Mouse (Mus musculus) MEL (cell line): ENCODE data around the gene Arl3.

Experiments
- CTCF ChIP-seq, 3 experiments: IDR thresholded peaks in 2 of 3; conservative IDR thresholded peaks in 1 of 3; 2 replicates each; pipeline ENCODE4 v1.5.1; 2011 to 2012; ENCODE audit warnings: low read length in 3 of 3, low read depth in 2 of 3, mild to moderate bottlenecking in 2 of 3, improper control_type of control experiment in 1 of 3, inconsistent platforms in 1 of 3, mixed read lengths in 1 of 3, moderate library complexity in 1 of 3; ENCODE audit not compliant: control insufficient read depth in 1 of 3, insufficient read depth in 1 of 3, poor library complexity in 1 of 3, severe bottlenecking in 1 of 3
- E2F4 ChIP-seq: IDR thresholded peaks from 2 replicates; pipeline ENCODE4 v1.6.1; 2011; ENCODE audit warnings: low read depth, low read length, improper control_type of control experiment, borderline replicate concordance
- GATA1 ChIP-seq: IDR thresholded peaks from 2 replicates; pipeline ENCODE4 v1.6.1; 2011; ENCODE audit warnings: low read depth, low read length, improper control_type of control experiment
- HCFC1 ChIP-seq: IDR thresholded peaks from 2 replicates; pipeline ENCODE4 v1.6.1; 2012; ENCODE audit warnings: low read depth, mild to moderate bottlenecking, inconsistent platforms, low read length, improper control_type of control experiment, moderate library complexity
- MAFK ChIP-seq: IDR thresholded peaks from 2 replicates; pipeline ENCODE4 v1.6.1; 2011; ENCODE audit warnings: low read depth, mild to moderate bottlenecking, low read length, improper control_type of control experiment, borderline replicate concordance
- MXI1 ChIP-seq: IDR thresholded peaks from 2 replicates; pipeline ENCODE4 v1.6.1; 2011; ENCODE audit warnings: mild to moderate bottlenecking, low read depth, low read length, improper control_type of control experiment
- MYC ChIP-seq: IDR thresholded peaks from 2 replicates; pipeline ENCODE4 v1.6.1; 2011; ENCODE audit warnings: low read depth, mild to moderate bottlenecking, low read length, improper control_type of control experiment, moderate library complexity
- POLR2A ChIP-seq, 2 experiments: IDR thresholded peaks; 2 replicates each; pipeline ENCODE4 v1.6.1; 2011 to 2012; ENCODE audit warnings: low read length in 2 of 2, mild to moderate bottlenecking in 2 of 2, control low read depth in 1 of 2, improper control_type of control experiment in 1 of 2, low read depth in 1 of 2, moderate library complexity in 1 of 2; ENCODE audit not compliant: control insufficient read depth in 1 of 2, insufficient read depth in 1 of 2, poor library complexity in 1 of 2
- POLR2AphosphoS5 ChIP-seq: IDR thresholded peaks from 2 replicates; pipeline ENCODE4 v1.6.1; 2012; ENCODE audit warnings: low read depth, borderline replicate concordance, mild to moderate bottlenecking, inconsistent platforms, low read length, moderate library complexity, mixed read lengths
- RAD21 ChIP-seq: IDR thresholded peaks from 2 replicates; pipeline ENCODE4 v1.6.1; 2011; ENCODE audit warnings: mild to moderate bottlenecking, low read depth, low read length, improper control_type of control experiment
- RCOR1 ChIP-seq: IDR thresholded peaks from 2 replicates; pipeline ENCODE4 v1.6.1; 2012; ENCODE audit warnings: low read depth, mild to moderate bottlenecking, inconsistent platforms, low read length, improper control_type of control experiment
- TAL1 ChIP-seq: IDR thresholded peaks from 2 replicates; pipeline ENCODE4 v1.6.1; 2012; ENCODE audit warnings: mild to moderate bottlenecking, inconsistent platforms, low read length, moderate library complexity, mixed read lengths
- TCF12 ChIP-seq: IDR thresholded peaks from 2 replicates; pipeline ENCODE4 v1.6.1; 2014; ENCODE audit warnings: low read depth, mild to moderate bottlenecking, inconsistent platforms, low read length, improper control_type of control experiment, moderate library complexity
- USF2 ChIP-seq, 2 experiments: IDR thresholded peaks; 2 replicates each; pipeline ENCODE4 v1.6.1; 2011 to 2012; ENCODE audit warnings: improper control_type of control experiment in 2 of 2, low read length in 2 of 2, borderline replicate concordance in 1 of 2, inconsistent platforms in 1 of 2, low read depth in 1 of 2, mild to moderate bottlenecking in 1 of 2; ENCODE audit not compliant: insufficient read depth in 1 of 2

- no peak for TF ChIP-seq TCF12
- no peak for TF ChIP-seq CTCF (IDR thresholded peaks at IDR 0.05 in 2 of 3, conservative IDR thresholded peaks at IDR 0.05 in 1 of 3; ENCODE audit: control insufficient read depth in 1 of 3, insufficient read depth in 1 of 3, low read depth in 2 of 3, low read length in 3 of 3, poor library complexity in 1 of 3, severe bottlenecking in 1 of 3)
- TF ChIP-seq RCOR1: no peak
- no peak for TF ChIP-seq USF2 (IDR thresholded peaks at IDR 0.05; ENCODE audit: borderline replicate concordance in 1 of 2, insufficient read depth in 1 of 2, low read depth in 1 of 2, low read length in 2 of 2)
- TF ChIP-seq MYC: no peak
- no peak for TF ChIP-seq HCFC1
- TF ChIP-seq GATA1: no peak
- TF ChIP-seq TAL1: no peak
- TF ChIP-seq POLR2AphosphoS5: no peak
- no peak for TF ChIP-seq MAFK
- TF ChIP-seq RAD21: no peak
- TF ChIP-seq MXI1: no peak
- TF ChIP-seq E2F4: no peak
- no peak for TF ChIP-seq POLR2A (IDR thresholded peaks at IDR 0.05; ENCODE audit: control insufficient read depth in 1 of 2, insufficient read depth in 1 of 2, low read depth in 1 of 2, low read length in 2 of 2, poor library complexity in 1 of 2)
These were observed 38.4 kb downstream of the Arl3 start for GRCm38 (mm10) chr19:46534542-46535098.
